Mouse (Mus musculus): ENCODE measurements around the gene Pros1. TPM values are rescaled to one million over a fixed set of nuclear protein-coding genes. Genes with fewer than 3 reads are reported as not detected.

Pros1 gene
- total RNA-seq (2023; ENCODE audit: inconsistent age), result not detected in 4 replicates

GRCm38 (mm10) chr16:62854191-62855068 lies at the start of gene Pros1:
Gene Pros1, plus strand, starts transcription at chr16:62854307.

GRCm38 (mm10) chr16:62814491-62814890 lies 39.6 kb upstream of the Pros1 start, which contains the start of gene Stx19:
Gene Stx19, plus strand, starts transcription at chr16:62814676.

GRCm38 (mm10) chr16:62846498-62847312 lies 7.4 kb upstream of the Pros1 start, which contains the start of gene Arl13b:
Gene Arl13b, minus strand, starts transcription at chr16:62847040.

Other genes starting within 250 kb of the Pros1 start
- 10.6 to 19.8 TPM (median 17.6 TPM) in 4 replicates for gene Nsun3, start 67.5 kb upstream of the Pros1 start, total RNA-seq (2023; ENCODE audit: inconsistent age)
- gene Stx19, start 39.6 kb upstream of the Pros1 start, total RNA-seq (2023; ENCODE audit: inconsistent age), result not detected in 4 replicates
- gene Arl13b, start 7.3 kb upstream of the Pros1 start, total RNA-seq (2023; ENCODE audit: inconsistent age), result 15.2 to 23.8 TPM (median 16.5 TPM) in 4 replicates